Mouse (Mus musculus): ENCODE data around the gene Ssc4d.

Ssc4d gene

GRCm38 (mm10) chr5:135975893-135976668 lies 1.8 kb upstream of the Ssc4d start:
- DNase-seq: no peak

GRCm38 (mm10) chr5:135971876-135972275 lies 2.5 kb downstream of the Ssc4d start:
- DNase-seq: no peak

DNA sequence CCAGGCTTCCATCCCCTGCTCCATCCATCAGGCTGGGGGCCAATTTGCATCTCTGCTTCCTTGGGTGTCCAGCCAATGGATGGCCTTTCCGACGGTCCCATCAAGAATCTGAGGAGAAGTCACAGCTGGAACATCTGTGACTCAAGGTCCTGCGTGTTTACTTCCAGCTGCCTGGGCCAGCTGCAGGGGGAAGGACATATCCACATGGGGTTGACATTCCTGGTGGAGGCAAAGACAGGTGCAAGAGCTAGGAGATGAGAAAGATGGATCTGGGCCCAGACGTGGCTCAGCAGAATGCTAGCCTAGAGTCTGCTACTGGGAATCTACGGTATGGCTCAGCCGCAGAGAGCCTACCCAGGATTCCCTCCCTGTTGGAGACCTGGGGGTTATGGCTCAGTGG lies 4.1 kb downstream of the Ssc4d start:
- no peak for DNase-seq

DNA sequence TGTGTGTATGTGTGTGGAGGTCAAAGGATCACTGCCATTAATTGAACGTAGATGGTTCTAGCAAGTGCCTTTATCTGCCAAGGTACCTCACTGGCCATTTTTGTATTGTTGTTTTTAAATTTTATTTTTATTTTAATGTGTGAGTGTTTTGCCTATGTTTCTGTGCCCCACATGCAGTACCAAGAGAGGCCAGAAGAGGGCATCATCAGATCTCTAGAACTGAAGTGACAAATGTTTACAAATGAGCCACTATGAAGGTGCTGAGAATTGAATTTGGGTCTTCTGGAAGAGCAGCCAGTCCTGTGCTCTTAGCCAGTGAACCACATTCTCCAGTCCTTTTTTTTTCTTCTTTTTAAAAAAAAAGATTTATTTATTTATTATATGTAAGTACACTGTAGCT lies 5.5 kb downstream of the Ssc4d start:
- DNase-seq: peak; percentile 71 to 81

GRCm38 (mm10) chr5:135966866-135967265 lies 7.5 kb downstream of the Ssc4d start:
- peak in 1 of 2 experiments; percentile 54 for DNase-seq

DNA sequence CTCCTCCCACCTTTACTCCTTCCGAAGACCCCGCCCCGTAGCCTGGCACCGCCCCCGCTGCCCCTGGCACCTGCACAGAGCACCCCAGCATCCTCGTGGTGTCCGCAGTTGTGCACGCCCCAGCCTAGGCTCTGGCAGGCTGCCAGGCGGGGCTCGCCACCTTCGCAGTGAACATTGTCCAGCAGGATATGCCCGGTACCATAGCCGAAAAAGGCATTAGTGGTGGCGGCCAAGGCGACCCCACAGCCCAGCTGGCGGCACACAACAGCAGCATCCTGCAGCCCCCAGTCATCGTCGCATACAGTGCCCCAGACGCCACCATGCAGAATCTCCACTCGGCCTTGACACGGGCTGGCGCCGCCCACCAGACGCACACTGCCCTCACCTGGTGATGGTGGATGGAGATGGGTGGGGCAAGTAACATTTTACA lies 8.8 kb downstream of the Ssc4d start:
- peak; percentile 74 to 76 for DNase-seq

DNA sequence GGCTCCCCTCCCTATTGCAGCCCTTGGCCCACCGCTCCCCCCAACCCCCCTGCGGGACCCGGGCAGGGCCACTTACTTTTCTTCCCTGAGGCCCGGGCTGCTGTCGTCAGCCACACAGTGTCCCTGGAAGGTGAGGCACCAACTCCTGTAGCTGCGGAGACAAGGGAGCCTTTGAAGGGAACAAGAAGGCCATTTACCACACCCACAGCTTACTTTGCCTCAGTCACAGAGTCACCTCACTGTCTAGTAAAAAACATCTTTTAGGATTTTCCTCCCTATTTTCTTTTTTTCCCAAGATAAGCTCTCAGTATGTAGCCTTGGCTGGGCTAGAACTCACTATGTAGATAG lies 11.1 kb downstream of the Ssc4d start:
- DNase-seq: no peak

DNA sequence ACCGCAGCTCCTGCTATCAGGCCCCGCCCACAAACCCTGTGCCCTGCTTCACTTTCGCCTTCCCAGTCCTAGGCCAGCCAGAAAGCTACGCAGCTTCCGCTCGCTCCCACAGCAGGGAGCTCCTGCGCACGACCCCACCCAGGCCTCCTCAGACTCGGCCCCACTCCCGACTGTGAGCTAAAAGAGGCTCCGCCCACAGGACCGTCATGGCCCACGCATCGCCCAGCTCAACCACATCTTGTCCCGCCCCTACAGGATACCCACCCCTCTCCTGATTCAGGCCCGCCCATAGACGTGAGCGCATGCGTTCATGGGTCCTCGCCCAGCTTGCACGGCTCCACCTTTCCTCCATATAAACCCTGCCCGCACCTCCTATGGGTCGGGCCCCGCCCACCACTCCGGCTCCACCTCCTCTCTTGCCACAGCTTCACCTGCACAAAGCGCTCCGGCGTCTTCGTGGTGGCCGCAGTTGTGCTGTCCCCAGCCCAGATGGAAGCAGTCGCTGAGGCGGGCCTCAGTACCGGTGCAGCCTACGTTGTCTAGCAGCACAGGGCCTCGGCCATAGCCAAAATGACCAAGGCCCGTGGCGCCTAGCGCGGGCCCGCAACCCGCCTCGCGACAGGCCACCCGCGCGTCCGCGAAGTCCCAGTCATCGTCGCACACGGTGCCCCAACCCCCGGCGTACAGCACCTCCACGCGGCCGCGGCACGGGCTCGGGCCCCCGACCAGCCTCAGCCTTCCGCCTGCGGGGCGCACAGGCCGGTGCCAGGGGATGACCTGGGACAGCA lies 11.6 kb downstream of the Ssc4d start:
- peak; percentile 99 for DNase-seq

GRCm38 (mm10) chr5:135962125-135962491 lies 12.2 kb downstream of the Ssc4d start:
- DNase-seq: no peak

- no peak for DNase-seq
These were observed 13.3 kb downstream of the Ssc4d start for GRCm38 (mm10) chr5:135960909-135961635.

- DNase-seq: no peak
These were observed 14.4 kb downstream of the Ssc4d start for GRCm38 (mm10) chr5:135959911-135960310.

DNA sequence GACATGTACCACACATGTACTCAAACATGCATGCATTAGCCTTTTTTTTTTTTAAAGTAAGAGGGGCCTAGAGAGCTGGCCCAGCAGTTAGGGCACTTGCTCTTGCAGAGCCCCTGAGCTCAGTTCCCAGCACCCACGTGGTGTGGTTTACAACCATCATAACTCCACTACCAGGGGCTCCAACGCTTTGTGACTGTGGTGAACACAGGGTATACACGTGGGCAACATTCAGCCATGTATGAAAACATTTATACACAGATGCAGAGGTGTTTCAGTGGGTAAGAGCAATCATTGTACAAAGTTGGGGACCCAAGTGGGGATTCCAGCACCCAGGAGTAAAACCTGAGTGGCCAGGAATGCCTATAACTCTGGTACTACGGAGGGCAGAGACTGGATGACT lies 16.0 kb downstream of the Ssc4d start:
- no peak for DNase-seq

GRCm38 (mm10) chr5:135957207-135957974 lies 16.9 kb downstream of the Ssc4d start:
- DNase-seq: peak; percentile 91 to 92

GRCm38 (mm10) chr5:135956300-135957206 lies 17.8 kb downstream of the Ssc4d start:
- DNase-seq: no peak

- peak in 1 of 2 experiments; percentile 55 for DNase-seq
These were observed 21.5 kb downstream of the Ssc4d start for GRCm38 (mm10) chr5:135952830-135953229.

DNA sequence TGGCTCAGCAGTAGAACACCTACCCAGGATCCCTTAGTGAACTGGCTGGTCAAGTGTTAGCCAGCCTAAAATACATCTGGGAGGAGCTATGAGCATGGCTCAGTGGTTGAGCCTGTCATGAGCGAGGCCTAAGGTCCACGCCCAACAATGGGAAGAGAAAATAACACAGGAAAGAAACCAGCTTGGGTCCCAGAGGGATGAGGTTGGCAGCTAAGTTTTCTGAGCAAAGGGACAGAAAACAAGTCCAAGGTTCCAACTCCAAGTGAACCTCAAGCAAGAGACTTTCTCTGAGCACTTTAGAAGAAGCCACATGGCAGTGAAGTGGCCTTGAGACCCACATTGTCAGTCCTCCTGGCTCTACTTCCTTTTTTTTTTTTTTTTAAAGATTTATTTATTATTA lies 22.7 kb downstream of the Ssc4d start:
- DNase-seq: no peak

- DNase-seq: no peak
These were observed 23.5 kb downstream of the Ssc4d start for GRCm38 (mm10) chr5:135950710-135951412.

DNA sequence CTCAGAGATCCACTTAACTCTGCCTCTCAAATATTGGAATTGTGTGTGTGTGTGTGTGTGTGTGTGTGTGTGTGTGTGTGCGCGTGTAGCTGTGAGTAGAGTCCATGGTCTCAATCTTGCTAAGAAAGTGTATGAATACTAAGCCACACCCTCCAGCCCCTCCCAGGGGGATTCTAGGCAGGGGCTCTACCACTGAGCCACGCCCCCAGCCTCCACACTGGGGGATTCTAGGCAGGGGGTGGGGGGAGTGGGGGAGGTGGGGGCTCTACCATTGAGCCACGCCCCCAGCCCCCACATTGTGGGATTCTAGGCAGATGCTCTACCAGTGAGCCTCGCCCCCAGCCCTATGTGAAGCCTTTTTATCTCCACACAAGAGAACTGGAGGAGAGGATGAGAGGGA lies 27.7 kb downstream of the Ssc4d start:
- DNase-seq: no peak

DNA sequence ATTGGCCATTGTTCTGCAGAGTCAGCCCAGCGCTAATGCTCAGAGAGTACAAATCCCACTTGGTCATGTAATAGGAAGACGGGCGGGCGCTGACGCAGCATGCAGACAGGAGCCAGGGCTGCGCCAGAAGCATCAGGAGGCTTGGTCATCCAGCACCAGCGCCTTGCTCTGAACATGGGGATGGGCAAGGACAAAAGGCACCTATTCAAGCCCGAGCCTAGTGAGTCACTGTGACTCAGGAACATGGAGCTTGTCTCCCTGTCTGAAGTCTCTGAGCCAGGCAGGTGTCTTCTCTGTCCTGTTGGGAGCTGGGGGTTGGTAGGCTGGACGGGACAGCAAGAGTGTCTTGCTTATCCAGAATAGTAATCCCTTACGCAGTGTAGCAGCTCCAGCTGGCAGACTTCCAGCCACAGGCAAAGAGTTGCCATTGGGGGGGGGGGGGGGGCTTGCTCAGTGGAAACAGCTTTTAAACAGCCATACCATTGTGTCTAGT lies 28.4 kb downstream of the Ssc4d start:
- DNase-seq: peak; percentile 61 to 62

- DNase-seq: no peak
These were observed 31.6 kb downstream of the Ssc4d start for GRCm38 (mm10) chr5:135942710-135943109.

DNA sequence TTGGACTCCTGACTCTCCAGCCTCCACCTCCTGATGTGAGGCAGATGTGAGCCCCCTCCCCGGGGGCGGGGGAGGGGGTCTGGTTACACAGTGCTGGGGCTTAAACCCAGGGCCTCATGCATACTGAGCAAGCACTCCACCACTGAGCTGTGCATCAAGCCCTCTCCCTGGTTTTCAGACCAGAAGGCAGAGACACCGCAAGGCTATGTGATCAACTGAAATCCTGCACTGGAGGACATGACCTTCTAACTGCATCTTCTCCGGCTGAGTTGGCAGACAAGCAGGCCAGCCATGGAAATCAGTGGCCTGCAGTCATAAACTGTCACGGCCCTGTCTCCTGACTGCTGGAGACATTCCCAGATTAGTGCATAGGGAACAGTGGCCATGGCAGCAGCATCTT lies 33.7 kb downstream of the Ssc4d start:
- DNase-seq: no peak

All from cerebellum, postnatal 10 days (tissue).